Mouse (Mus musculus): ENCODE measurements around the gene Olfr1177-ps. TPM values are rescaled to one million over a fixed set of nuclear protein-coding genes. Genes with fewer than 3 reads are reported as not detected.

The Olfr1177-ps gene
- polyA plus RNA-seq (2015; fragmentation: Nextera tagmentation; extraction: Ambion mirVana) = not detected in 2 replicates

GRCm38 (mm10) chr2:88346392-88346791 is at the start of gene Olfr1177-ps:
TSS of gene Olfr1177-ps (minus strand) at chr2:88346492.

DNA sequence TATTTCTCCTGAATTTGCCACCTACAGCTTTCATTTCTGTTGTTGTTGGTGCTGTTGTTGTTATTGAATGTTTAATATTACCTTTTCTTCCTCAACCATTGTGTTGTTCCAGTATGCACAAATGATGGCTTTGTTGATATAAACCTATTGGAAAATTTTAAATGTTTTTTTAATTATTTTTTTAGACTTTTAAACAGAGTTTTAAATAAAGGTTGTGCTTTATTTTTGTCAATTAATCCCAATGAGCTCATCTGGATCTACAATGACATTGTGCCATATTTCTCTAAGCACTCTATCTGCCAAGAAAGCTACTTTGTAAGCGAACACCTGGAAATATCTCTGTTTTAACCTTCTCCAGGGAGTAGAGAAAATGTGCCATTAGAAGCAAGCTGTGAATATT is 40.5 kb upstream of the Olfr1177-ps start, which contains the start of gene Olfr1178:
Gene Olfr1178 (plus strand): TSS at position 301 of the 400 bp plus-strand sequence.

GRCm38 (mm10) chr2:88336421-88336820 is 9.9 kb downstream of the Olfr1177-ps start, which contains the start of gene Olfr1176:
TSS of gene Olfr1176 (plus strand) at chr2:88336721.

GRCm38 (mm10) chr2:88327115-88327514 is 19.2 kb downstream of the Olfr1177-ps start, which contains the start of gene Olfr1175-ps:
TSS of gene Olfr1175-ps (minus strand) at chr2:88327215.

DNA sequence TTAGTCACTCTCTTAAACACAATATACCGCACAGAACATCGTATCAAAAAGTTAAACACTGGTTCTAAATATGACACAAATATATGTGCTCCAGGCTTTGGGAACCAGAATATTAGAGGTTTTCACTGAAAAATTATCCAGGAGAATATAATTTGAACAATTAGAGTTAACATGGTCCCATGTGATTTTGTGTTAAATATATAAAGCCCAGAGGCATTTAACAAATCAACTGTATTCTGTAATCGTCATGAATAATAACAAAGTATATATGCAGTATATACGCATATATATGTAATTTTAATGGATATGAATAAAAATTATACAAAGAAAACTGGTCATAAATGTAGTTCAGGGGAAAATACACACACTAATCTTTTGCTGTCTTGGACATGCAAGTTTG is 31.3 kb downstream of the Olfr1177-ps start, which contains the start of gene Olfr1174-ps:
Gene Olfr1174-ps (minus strand): TSS at position 101 of the 400 bp plus-strand sequence.

Other genes with a start within 250 kb of the Olfr1177-ps start
- gene Olfr1166, start 218.2 kb downstream of the Olfr1177-ps start, polyA plus RNA-seq (2015; fragmentation: Nextera tagmentation; extraction: Ambion mirVana) = not detected in 2 replicates
- not detected in 2 replicates for gene Olfr1167, start 191.3 kb downstream of the Olfr1177-ps start, polyA plus RNA-seq (2015; fragmentation: Nextera tagmentation; extraction: Ambion mirVana)
- gene Olfr1168, start 164.6 kb downstream of the Olfr1177-ps start, polyA plus RNA-seq (2015; fragmentation: Nextera tagmentation; extraction: Ambion mirVana) = not detected in 2 replicates
- gene Olfr1170, start 118.2 kb downstream of the Olfr1177-ps start, polyA plus RNA-seq (2015; fragmentation: Nextera tagmentation; extraction: Ambion mirVana) = not detected in 2 replicates
- gene Olfr1173, start 66.6 kb downstream of the Olfr1177-ps start, polyA plus RNA-seq (2015; fragmentation: Nextera tagmentation; extraction: Ambion mirVana) = not detected in 2 replicates
- gene Olfr1174-ps, start 31.4 kb downstream of the Olfr1177-ps start, polyA plus RNA-seq (2015; fragmentation: Nextera tagmentation; extraction: Ambion mirVana) = not detected in 2 replicates
- gene Olfr1175-ps, start 19.3 kb downstream of the Olfr1177-ps start, polyA plus RNA-seq (2015; fragmentation: Nextera tagmentation; extraction: Ambion mirVana) = not detected in 2 replicates
- not detected in 2 replicates for gene Olfr1176, start 9.8 kb downstream of the Olfr1177-ps start, polyA plus RNA-seq (2015; fragmentation: Nextera tagmentation; extraction: Ambion mirVana)
- not detected in 2 replicates for gene Olfr1178, start 40.6 kb upstream of the Olfr1177-ps start, polyA plus RNA-seq (2015; fragmentation: Nextera tagmentation; extraction: Ambion mirVana)
- gene Olfr1179, start 60.0 kb upstream of the Olfr1177-ps start, polyA plus RNA-seq (2015; fragmentation: Nextera tagmentation; extraction: Ambion mirVana) = not detected in 2 replicates
- not detected in 2 replicates for gene Olfr1180, start 72.7 kb upstream of the Olfr1177-ps start, polyA plus RNA-seq (2015; fragmentation: Nextera tagmentation; extraction: Ambion mirVana)
- not detected in 2 replicates for gene Olfr1181, start 79.7 kb upstream of the Olfr1177-ps start, polyA plus RNA-seq (2015; fragmentation: Nextera tagmentation; extraction: Ambion mirVana)
- gene Gm13757, start 102.6 kb upstream of the Olfr1177-ps start, polyA plus RNA-seq (2015; fragmentation: Nextera tagmentation; extraction: Ambion mirVana) = not detected in 2 replicates
- gene Olfr1183, start 108.4 kb upstream of the Olfr1177-ps start, polyA plus RNA-seq (2015; fragmentation: Nextera tagmentation; extraction: Ambion mirVana) = not detected in 2 replicates
- gene Olfr1184, start 137.1 kb upstream of the Olfr1177-ps start, polyA plus RNA-seq (2015; fragmentation: Nextera tagmentation; extraction: Ambion mirVana) = not detected in 2 replicates
- not detected in 2 replicates for gene Olfr1185-ps1, start 146.8 kb upstream of the Olfr1177-ps start, polyA plus RNA-seq (2015; fragmentation: Nextera tagmentation; extraction: Ambion mirVana)
- gene Olfr1186, start 172.1 kb upstream of the Olfr1177-ps start, polyA plus RNA-seq (2015; fragmentation: Nextera tagmentation; extraction: Ambion mirVana) = not detected in 2 replicates
- gene Olfr1188, start 210.4 kb upstream of the Olfr1177-ps start, polyA plus RNA-seq (2015; fragmentation: Nextera tagmentation; extraction: Ambion mirVana) = not detected in 2 replicates
- gene Olfr1189, start 240.0 kb upstream of the Olfr1177-ps start, polyA plus RNA-seq (2015; fragmentation: Nextera tagmentation; extraction: Ambion mirVana) = not detected in 2 replicates

All from skeletal muscle tissue, postnatal 0 days (tissue).